Mouse (Mus musculus) mesoderm, embryonic 11.5 days (tissue): ENCODE measurements around the gene Prkcb.

Experiments
- DNase-seq: peaks from one replicate; pipeline ENCODE4 v3.0.0-alpha.2; 2012; ENCODE audit warnings: low read depth, low spot score

The Prkcb gene

GRCm38 (mm10) chr7:122290165-122290564 lies 1.6 kb downstream of the Prkcb start:
- DNase-seq: no peak

- no peak for DNase-seq
Observed at GRCm38 (mm10) chr7:122290771-122291170, 2.2 kb downstream of the Prkcb start.

- DNase-seq: peak; percentile 19
Observed at GRCm38 (mm10) chr7:122292151-122292550, 3.6 kb downstream of the Prkcb start.

GRCm38 (mm10) chr7:122294111-122294510 lies 5.6 kb downstream of the Prkcb start:
- DNase-seq: no peak

GRCm38 (mm10) chr7:122295363-122295762 lies 6.8 kb downstream of the Prkcb start:
- no peak for DNase-seq

- no peak for DNase-seq
Observed at GRCm38 (mm10) chr7:122296331-122296730, 7.8 kb downstream of the Prkcb start.

- no peak for DNase-seq
Observed at GRCm38 (mm10) chr7:122296805-122297204, 8.3 kb downstream of the Prkcb start.

GRCm38 (mm10) chr7:122297627-122298026 lies 9.1 kb downstream of the Prkcb start:
- DNase-seq: no peak

- no peak for DNase-seq
Observed at GRCm38 (mm10) chr7:122298715-122299114, 10.2 kb downstream of the Prkcb start.

- no peak for DNase-seq
Observed at GRCm38 (mm10) chr7:122300538-122300937, 12.0 kb downstream of the Prkcb start.

GRCm38 (mm10) chr7:122302538-122302937 lies 14.0 kb downstream of the Prkcb start:
- DNase-seq: no peak

- DNase-seq: no peak
Observed at GRCm38 (mm10) chr7:122303988-122304387, 15.4 kb downstream of the Prkcb start.

GRCm38 (mm10) chr7:122304521-122304920 lies 16.0 kb downstream of the Prkcb start:
- no peak for DNase-seq

GRCm38 (mm10) chr7:122307241-122307640 lies 18.7 kb downstream of the Prkcb start:
- no peak for DNase-seq

GRCm38 (mm10) chr7:122308661-122309060 lies 20.1 kb downstream of the Prkcb start:
- DNase-seq: no peak

GRCm38 (mm10) chr7:122309909-122310725 lies 21.6 kb downstream of the Prkcb start:
- no peak for DNase-seq

GRCm38 (mm10) chr7:122310726-122311018 lies 22.1 kb downstream of the Prkcb start:
- DNase-seq: no peak

GRCm38 (mm10) chr7:122313690-122314477 lies 25.3 kb downstream of the Prkcb start:
- DNase-seq: no peak

- no peak for DNase-seq
Observed at GRCm38 (mm10) chr7:122315720-122316331, 27.3 kb downstream of the Prkcb start.

GRCm38 (mm10) chr7:122316681-122317080 lies 28.1 kb downstream of the Prkcb start:
- DNase-seq: no peak

GRCm38 (mm10) chr7:122317485-122317884 lies 28.9 kb downstream of the Prkcb start:
- DNase-seq: no peak

GRCm38 (mm10) chr7:122319566-122319965 lies 31.0 kb downstream of the Prkcb start:
- no peak for DNase-seq
